Mouse (Mus musculus) left cerebral cortex, postnatal 4 days (tissue): ENCODE results near the gene Zfp36l1. TPM values are rescaled to one million over a fixed set of nuclear protein-coding genes. Genes with fewer than 3 reads are reported as not detected.

Experiments
- DNase-seq: peaks from one replicate; pipeline ENCODE4 v3.0.0-alpha.2; 2022
- intact Hi-C: fragments of 180-260 bp; cut with DNase I; formaldehyde crosslinking; loops from one replicate; pipeline ENCODE4 v1.15.1; 2025
- total RNA-seq, 2 experiments: library from RNA; stranded (reverse); gene quantifications; 2 replicates each; pipeline ENCODE4 v1.2.3; 2021

Gene Zfp36l1
- 10 to 100 TPM; 47.2 to 54.4 TPM for total RNA-seq

- peak; percentile 86 for DNase-seq
- intact Hi-C loops, result no loop called here
Observed at GRCm38 (mm10) chr12:80112852-80113551, at the start of gene Zfp36l1. Gene Zfp36l1 (minus strand): TSS chr12:80113013.

DNA sequence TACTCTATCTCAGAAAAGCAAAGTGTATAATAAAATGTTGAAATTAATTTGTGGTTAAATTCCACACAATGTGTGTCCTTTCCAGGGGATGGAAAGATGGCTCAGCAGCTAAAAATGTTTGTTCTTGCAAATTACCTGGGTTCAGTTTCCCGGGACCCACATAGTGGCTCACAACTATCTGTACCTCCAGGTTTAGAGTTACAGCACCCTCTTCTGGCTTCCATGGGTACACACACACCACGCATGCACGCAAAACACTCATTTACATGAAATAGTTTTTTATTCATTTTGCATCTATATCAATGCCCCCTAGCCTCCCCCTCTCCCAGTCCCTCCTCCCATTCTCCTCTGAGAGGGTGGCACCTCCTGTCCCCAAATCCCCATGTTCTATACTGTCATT lies 49.6 kb upstream of the Zfp36l1 start:
- intact Hi-C loops, result no loop called here

GRCm38 (mm10) chr12:80157675-80158074 lies 44.9 kb upstream of the Zfp36l1 start:
- intact Hi-C loops, result loop anchor here (5.0 kb wide), 1 partner anchor 230 kb away; no protein-coding TSS in a partner anchor
- DNase-seq, result no peak

More for the DNA sequence above, 49.6 kb upstream of the Zfp36l1 start:
- no peak for DNase-seq

GRCm38 (mm10) chr12:80153687-80154326 lies 41.0 kb upstream of the Zfp36l1 start:
- peak; percentile 68 for DNase-seq
- intact Hi-C loops, result no loop called here

- DNase-seq, result no peak
- intact Hi-C loops, result no loop called here
Observed at GRCm38 (mm10) chr12:80153078-80153477, 40.3 kb upstream of the Zfp36l1 start.

GRCm38 (mm10) chr12:80151821-80152220 lies 39.0 kb upstream of the Zfp36l1 start:
- DNase-seq, result no peak
- intact Hi-C loops, result no loop called here

GRCm38 (mm10) chr12:80150624-80151023 lies 37.8 kb upstream of the Zfp36l1 start:
- no peak for DNase-seq
- intact Hi-C loops, result no loop called here

GRCm38 (mm10) chr12:80147563-80148214 lies 34.9 kb upstream of the Zfp36l1 start:
- intact Hi-C loops, result no loop called here

GRCm38 (mm10) chr12:80146227-80147223 lies 33.7 kb upstream of the Zfp36l1 start:
- peak; percentile 74 for DNase-seq
- intact Hi-C loops, result no loop called here

More at GRCm38 (mm10) chr12:80147563-80148214, 34.9 kb upstream of the Zfp36l1 start:
- no peak for DNase-seq

- no peak for DNase-seq
- intact Hi-C loops, result no loop called here
Observed at GRCm38 (mm10) chr12:80145365-80145764, 32.6 kb upstream of the Zfp36l1 start.

DNA sequence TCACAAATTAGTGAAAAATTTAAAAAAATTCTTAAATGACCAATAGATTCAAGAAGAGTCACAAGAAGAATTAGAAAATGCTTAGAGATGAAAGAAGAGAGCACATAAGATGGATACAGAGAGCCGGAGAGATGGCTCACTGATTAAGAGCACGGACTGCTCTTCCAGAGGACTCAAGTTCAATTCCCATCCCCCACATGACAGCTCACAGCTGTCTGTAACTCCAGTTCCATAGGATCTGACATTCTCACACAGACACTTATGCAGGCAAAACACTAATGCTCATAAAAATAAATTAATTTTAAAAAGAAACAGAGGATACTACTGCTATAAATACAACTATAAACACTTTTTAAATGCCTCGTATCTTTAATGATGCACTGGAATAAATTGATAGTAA lies 32.0 kb upstream of the Zfp36l1 start:
- no peak for DNase-seq
- intact Hi-C loops, result no loop called here

GRCm38 (mm10) chr12:80141470-80141869 lies 28.7 kb upstream of the Zfp36l1 start:
- DNase-seq, result peak; percentile 67
- intact Hi-C loops, result no loop called here

DNA sequence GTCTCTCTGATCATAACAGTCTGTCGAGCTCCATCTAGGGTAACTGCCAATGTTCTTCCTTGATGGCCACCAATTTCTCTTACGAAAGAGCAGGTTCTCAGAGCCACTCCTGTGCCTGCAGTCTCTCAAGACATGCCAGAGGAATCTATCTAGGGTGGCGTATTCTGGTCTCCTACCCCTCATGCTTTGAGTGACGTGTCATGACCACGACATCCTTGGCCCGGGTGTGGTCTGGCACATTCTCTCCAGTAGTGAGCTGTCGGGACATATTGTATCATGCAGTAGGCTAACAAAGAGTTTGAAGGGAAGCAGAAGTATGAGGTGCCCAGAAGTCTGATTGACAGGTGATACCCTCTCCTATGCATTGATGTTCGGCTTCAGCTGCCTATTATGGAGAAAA lies 28.2 kb upstream of the Zfp36l1 start:
- intact Hi-C loops, result no loop called here
- no peak for DNase-seq

DNA sequence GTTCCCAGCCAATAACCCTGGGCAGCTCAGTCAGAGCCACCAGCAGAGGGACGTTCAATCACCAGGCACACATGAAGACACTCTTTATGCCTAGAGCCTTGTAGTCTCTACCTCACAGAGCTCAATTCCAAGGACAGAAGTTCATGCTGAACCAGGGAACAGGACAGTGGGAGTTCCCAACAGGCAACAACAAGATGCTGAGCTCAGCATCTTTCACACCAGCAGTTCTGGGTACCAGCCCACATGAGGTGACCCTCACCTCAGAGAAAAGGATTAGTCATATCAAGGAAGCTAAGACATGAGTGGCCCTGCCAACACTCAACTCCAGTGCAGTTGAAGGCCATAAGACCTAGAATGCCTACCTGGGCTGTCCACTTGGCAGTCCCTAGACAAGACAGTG lies 24.9 kb upstream of the Zfp36l1 start:
- DNase-seq, result no peak
- intact Hi-C loops, result no loop called here

- DNase-seq, result no peak
- intact Hi-C loops, result no loop called here
Observed at GRCm38 (mm10) chr12:80137246-80137645, 24.4 kb upstream of the Zfp36l1 start.

GRCm38 (mm10) chr12:80136264-80136930 lies 23.6 kb upstream of the Zfp36l1 start:
- peak; percentile 72 for DNase-seq
- intact Hi-C loops, result no loop called here

DNA sequence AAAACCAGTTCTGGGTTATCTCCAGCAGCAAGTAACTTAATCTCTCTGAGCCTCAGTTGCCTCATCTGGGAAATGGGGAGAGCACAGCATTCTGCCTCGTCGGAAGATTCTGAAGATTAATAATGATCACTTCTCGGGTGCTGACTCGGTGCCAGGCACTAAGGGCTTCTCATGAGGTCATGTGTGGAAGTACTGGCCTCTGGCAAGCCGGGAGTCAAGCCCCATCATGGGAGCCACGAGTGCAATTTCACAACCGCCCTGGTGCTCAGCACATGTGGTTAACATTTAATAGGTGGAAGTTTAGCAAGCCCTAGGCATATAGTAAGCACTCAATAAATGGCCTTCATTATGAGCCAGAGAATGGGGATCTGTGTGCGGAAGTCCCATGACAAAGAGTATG lies 22.4 kb upstream of the Zfp36l1 start:
- DNase-seq, result no peak
- intact Hi-C loops, result no loop called here

GRCm38 (mm10) chr12:80133011-80133545 lies 20.3 kb upstream of the Zfp36l1 start:
- DNase-seq, result no peak
- intact Hi-C loops, result loop anchor here (5.0 kb wide), 1 partner anchor 776 kb away; no protein-coding TSS in a partner anchor

DNA sequence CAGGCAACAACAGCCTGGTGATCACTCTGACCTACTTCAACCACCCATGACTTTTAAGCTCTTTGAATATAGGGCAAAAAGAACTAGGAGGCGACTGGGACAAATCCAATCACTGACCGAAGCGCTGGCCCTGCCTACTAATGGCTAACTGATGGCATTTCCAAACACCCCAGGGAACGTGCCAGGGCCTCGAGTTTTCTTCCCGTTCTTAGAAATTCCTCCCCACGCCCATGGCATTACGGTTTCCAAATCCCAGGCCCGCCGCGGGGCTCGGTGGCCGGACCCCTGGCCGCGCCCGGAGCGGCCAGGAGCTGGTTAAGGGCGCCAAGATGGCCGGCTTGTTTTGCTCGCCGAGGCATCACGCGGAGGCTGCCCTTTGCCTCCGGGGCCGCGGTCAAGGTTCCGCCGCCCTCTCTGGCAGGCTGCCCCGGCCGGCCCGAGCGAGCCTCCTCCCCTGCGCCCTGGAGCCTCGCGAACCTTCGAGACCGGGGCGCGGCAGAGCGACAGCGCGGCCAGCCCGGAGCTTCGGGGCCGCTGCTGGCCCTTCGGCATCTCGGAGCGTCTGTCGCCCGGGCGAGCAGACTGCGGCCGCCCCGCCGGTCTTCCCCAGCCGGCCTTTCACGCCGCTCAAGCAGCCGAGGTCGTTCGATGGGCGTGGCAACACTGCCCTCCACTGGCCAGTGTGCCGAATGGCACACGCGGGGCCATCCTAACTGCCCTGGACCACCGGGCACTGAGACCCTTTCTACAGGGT lies 19.6 kb upstream of the Zfp36l1 start:
- peak; percentile 84 for DNase-seq
- intact Hi-C loops, result loop anchor here (5.0 kb wide), 1 partner anchor 775 kb away; no protein-coding TSS in a partner anchor
